Comparison of ENCODE assay signal across 24 mouse cellular contexts in genomic region chr1:122076085-122076484, GRCm38 (mm10).
"Had no signal": no experiment of that assay in that cellular context is flagged by ENCODE, and none has a peak within 500 bp of the region (broad histone marks: within the 10 kb centered on the region; RNA-seq: fewer than 3 reads in every experiment).

No protein-coding gene starts in this region.

- H3K36me3 ChIP-seq: embryonic facial prominence, embryonic 10.5 days; embryonic facial prominence, embryonic 12.5 days; embryonic facial prominence, embryonic 13.5 days; embryonic facial prominence, embryonic 15.5 days; forebrain, embryonic 10.5 days; forebrain, embryonic 12.5 days; forebrain, embryonic 15.5 days had no signal

- H3K27me3 ChIP-seq: embryonic facial prominence, embryonic 12.5 days; embryonic facial prominence, embryonic 13.5 days; embryonic facial prominence, embryonic 15.5 days; forebrain, embryonic 12.5 days; forebrain, embryonic 13.5 days; forebrain, embryonic 15.5 days had no signal

- H3K9me3 ChIP-seq: embryonic facial prominence, embryonic 10.5 days; embryonic facial prominence, embryonic 12.5 days; embryonic facial prominence, embryonic 13.5 days; embryonic facial prominence, embryonic 15.5 days; forebrain, embryonic 10.5 days; forebrain, embryonic 12.5 days; forebrain, embryonic 13.5 days; forebrain, embryonic 15.5 days had no signal

- DNase-seq: cerebellum, adult 9-11 months; cerebellum, postnatal 10 days; cerebellum, postnatal 14 days; cerebellum, postnatal 25 days; cerebellum, postnatal 36 days; embryo, embryonic 11 days; forebrain, postnatal 0 days; gastrocnemius, adult 2 months; gastrocnemius, postnatal 10 days; gastrocnemius, postnatal 14 days; gastrocnemius, postnatal 25 days; gastrocnemius, postnatal 36 days; heart, adult 11 months; heart, adult 18-20 months; heart, adult 2 months had no signal

- H3K4me1 ChIP-seq: embryonic facial prominence, embryonic 10.5 days; embryonic facial prominence, embryonic 12.5 days; embryonic facial prominence, embryonic 13.5 days; embryonic facial prominence, embryonic 15.5 days; forebrain, embryonic 10.5 days; forebrain, embryonic 12.5 days; forebrain, embryonic 13.5 days; forebrain, embryonic 15.5 days had no signal

- H3K4me3 ChIP-seq: embryonic facial prominence, embryonic 10.5 days; embryonic facial prominence, embryonic 12.5 days; embryonic facial prominence, embryonic 13.5 days; embryonic facial prominence, embryonic 15.5 days; erythroblast, embryonic 14.5 days; forebrain, embryonic 10.5 days; forebrain, embryonic 12.5 days; forebrain, embryonic 13.5 days; forebrain, embryonic 15.5 days; gastrocnemius, adult 2 months; heart, adult 2 months had no signal

- H3K9ac ChIP-seq: embryonic facial prominence, embryonic 12.5 days; embryonic facial prominence, embryonic 13.5 days; embryonic facial prominence, embryonic 15.5 days; forebrain, embryonic 12.5 days; forebrain, embryonic 13.5 days; forebrain, embryonic 15.5 days; forebrain, postnatal 0 days had no signal

- H3K27ac ChIP-seq: embryonic facial prominence, embryonic 10.5 days; embryonic facial prominence, embryonic 12.5 days; embryonic facial prominence, embryonic 13.5 days; embryonic facial prominence, embryonic 15.5 days; forebrain, embryonic 10.5 days; forebrain, embryonic 12.5 days; forebrain, embryonic 13.5 days; forebrain, embryonic 15.5 days; gastrocnemius, adult 2 months; heart, adult 2 months had no signal

- H3K4me2 ChIP-seq: embryonic facial prominence, embryonic 12.5 days; embryonic facial prominence, embryonic 13.5 days; embryonic facial prominence, embryonic 15.5 days; forebrain, embryonic 12.5 days; forebrain, embryonic 13.5 days; forebrain, embryonic 15.5 days had no signal
